Mouse (Mus musculus): ENCODE results near the gene Scn2a. TPM values are rescaled to one million over a fixed set of nuclear protein-coding genes. Genes with fewer than 3 reads are reported as not detected.

The Scn2a gene
- total and polyA plus RNA-seq, 3 experiments, result 0.59 to 4.8 (median 2.3) TPM

DNA sequence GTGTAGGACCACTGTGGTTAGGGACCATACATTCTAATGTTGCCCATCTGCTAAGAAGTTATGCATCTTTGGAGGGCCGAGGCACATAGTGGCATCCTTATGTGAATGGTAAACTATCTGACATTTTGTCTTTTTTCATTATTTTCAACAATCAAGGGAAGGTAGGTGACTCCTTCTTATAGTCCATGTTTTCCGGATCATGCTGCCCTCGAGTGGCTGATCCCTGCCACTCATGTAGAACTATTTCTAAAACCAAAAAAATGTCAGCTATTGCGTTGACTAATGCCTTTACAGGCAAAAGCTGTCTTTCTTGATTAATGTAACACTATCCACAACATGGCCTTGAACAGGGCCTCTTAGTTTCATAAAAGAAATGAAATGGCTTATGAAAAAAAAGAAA, 59.0 kb downstream of the Scn2a start:
- in situ Hi-C loops (cut with MboI; ENCODE audit: low pct_ligation_motif_present, low pct_unique_long_range_greater_than_20kb, low sequenced_read_pairs), result no loop called here
- Histone ChIP-seq H3K9ac (ENCODE audit: insufficient read depth, low read depth) (no peak overlapping the region), H3K4me3 (replicated peaks in 1 of 3; ENCODE audit: low read depth in 2 of 3, low read length in 2 of 3, poor library complexity in 1 of 3) (no peak overlapping the region), H3K79me2 (replicated peaks; ENCODE audit: control insufficient read depth, extremely low read depth, insufficient read depth, poor library complexity, severe bottlenecking) (no peaks in the 10 kb centered on the region), H3K36me3 (replicated peaks in 1 of 2; ENCODE audit: control insufficient read depth in 1 of 2, insufficient read depth in 1 of 2, low read length in 1 of 2) (no peaks in the 10 kb centered on the region), H3K27me3 (replicated peaks) (no peaks in the 10 kb centered on the region), H3K9me3 (replicated peaks; ENCODE audit: low read length) (no peaks in the 10 kb centered on the region), H3K27ac (ENCODE audit: insufficient read depth, low read depth) (no peak overlapping the region), H3K4me1 (ENCODE audit: control insufficient read depth in 1 of 2, insufficient read depth in 2 of 2) (no peaks in the 10 kb centered on the region), H3K4me2 (ENCODE audit: insufficient read depth, low read depth, poor library complexity, severe bottlenecking) (no peak overlapping the region)
- dilution Hi-C loops (cut with MboI; ENCODE audit: extremely low pct_ligation_motif_present, extremely low pct_unique_long_range_greater_than_20kb, low sequenced_read_pairs), result no loop called here
- TF ChIP-seq JUND (conservative IDR thresholded peaks at IDR 0.05; ENCODE audit: low read depth, low read length) (no peak), NRF1 (IDR thresholded peaks at IDR 0.05; ENCODE audit: low read depth, low read length) (no peak), RCOR1 (conservative IDR thresholded peaks at IDR 0.05; ENCODE audit: low read depth, low read length) (no peak), ZC3H11A (IDR thresholded peaks at IDR 0.05; ENCODE audit: low read depth, low read length) (no peak), POLR2AphosphoS2 (IDR thresholded peaks at IDR 0.05; ENCODE audit: low read depth, low read length) (no peak), CTCF (conservative IDR thresholded peaks at IDR 0.05 in 1 of 2, IDR thresholded peaks at IDR 0.05 in 1 of 2; ENCODE audit: low read depth in 2 of 2, low read length in 2 of 2) (no peak), E2F4 (IDR thresholded peaks at IDR 0.05; ENCODE audit: insufficient replicate concordance, low read depth, low read length) (no peak), POLR2A (IDR thresholded peaks at IDR 0.05; ENCODE audit: low read depth, low read length) (no peak), ELF1 (IDR thresholded peaks at IDR 0.05; ENCODE audit: low read depth, low read length) (no peak), BHLHE40 (IDR thresholded peaks at IDR 0.05; ENCODE audit: low read depth, low read length) (no peak), NELFE (IDR thresholded peaks at IDR 0.05; ENCODE audit: low read depth, low read length) (no peak), UBTF (IDR thresholded peaks at IDR 0.05; ENCODE audit: low read depth, low read length) (no peak), EP300 (IDR thresholded peaks at IDR 0.05; ENCODE audit: low read length) (no peak), TBP (conservative IDR thresholded peaks at IDR 0.05; ENCODE audit: low read depth, low read length) (no peak), USF2 (conservative IDR thresholded peaks at IDR 0.05; ENCODE audit: low read depth, low read length) (no peak), RAD21 (IDR thresholded peaks at IDR 0.05; ENCODE audit: low read depth, low read length) (no peak)
- DNase-seq (ENCODE audit: extremely low read depth), result no peak

DNA sequence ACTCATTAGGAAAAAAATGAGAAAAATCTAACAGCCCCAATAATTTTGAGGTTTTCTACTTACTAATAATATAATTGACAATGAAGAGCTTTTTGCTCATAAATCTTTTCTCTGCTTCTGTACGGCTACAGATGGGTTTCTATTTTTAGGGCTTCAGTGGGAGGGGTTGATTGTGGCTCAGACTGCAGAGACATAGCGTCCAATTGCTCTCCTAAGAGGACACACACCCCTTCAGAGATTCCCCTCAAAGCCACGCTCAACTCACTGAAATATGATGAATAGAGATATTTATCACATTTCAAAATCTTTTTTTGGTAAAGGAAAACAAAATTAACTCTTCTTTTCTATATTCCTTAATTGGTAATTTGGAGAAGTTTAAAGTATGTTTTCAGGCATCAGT, 64.6 kb downstream of the Scn2a start:
- no peak overlapping the region for H3K4me2 ChIP-seq (ENCODE audit: insufficient read depth, low read depth, poor library complexity, severe bottlenecking)
- H3K9me3 ChIP-seq (replicated peaks; ENCODE audit: low read length), result no peaks in the 10 kb centered on the region
- H3K27me3 ChIP-seq (replicated peaks), result no peaks in the 10 kb centered on the region
- no peak overlapping the region for H3K9ac ChIP-seq (ENCODE audit: insufficient read depth, low read depth)
- no peaks in the 10 kb centered on the region for H3K36me3 ChIP-seq (replicated peaks in 1 of 2; ENCODE audit: control insufficient read depth in 1 of 2, insufficient read depth in 1 of 2, low read length in 1 of 2)
- dilution Hi-C loops (cut with MboI; ENCODE audit: extremely low pct_ligation_motif_present, extremely low pct_unique_long_range_greater_than_20kb, low sequenced_read_pairs) (no loop called here), in situ Hi-C loops (cut with MboI; ENCODE audit: low pct_ligation_motif_present, low pct_unique_long_range_greater_than_20kb, low sequenced_read_pairs) (no loop called here)
- TF ChIP-seq EP300 (IDR thresholded peaks at IDR 0.05; ENCODE audit: low read length) (no peak), ZMIZ1 (IDR thresholded peaks at IDR 0.05; ENCODE audit: low read depth, low read length) (no peak), NRF1 (IDR thresholded peaks at IDR 0.05; ENCODE audit: low read depth, low read length) (no peak), USF1 (IDR thresholded peaks at IDR 0.05; ENCODE audit: low read depth, low read length) (no peak), UBTF (IDR thresholded peaks at IDR 0.05; ENCODE audit: low read depth, low read length) (no peak), SIN3A (IDR thresholded peaks at IDR 0.05; ENCODE audit: low read length) (no peak), HCFC1 (IDR thresholded peaks at IDR 0.05; ENCODE audit: low read depth, low read length) (no peak), MAX (IDR thresholded peaks at IDR 0.05; ENCODE audit: low read length) (no peak), BHLHE40 (IDR thresholded peaks at IDR 0.05; ENCODE audit: low read depth, low read length) (no peak), USF2 (conservative IDR thresholded peaks at IDR 0.05; ENCODE audit: low read depth, low read length) (no peak), MAZ (IDR thresholded peaks at IDR 0.05; ENCODE audit: low read depth, low read length) (no peak), POLR2A (IDR thresholded peaks at IDR 0.05; ENCODE audit: low read depth, low read length) (no peak), JUN (IDR thresholded peaks at IDR 0.05; ENCODE audit: insufficient read depth, low read depth, low read length) (no peak), RCOR1 (conservative IDR thresholded peaks at IDR 0.05; ENCODE audit: low read depth, low read length) (no peak), PAX5 (IDR thresholded peaks at IDR 0.05; ENCODE audit: low read length) (no peak), TBP (conservative IDR thresholded peaks at IDR 0.05; ENCODE audit: low read depth, low read length) (no peak), MEF2A (IDR thresholded peaks at IDR 0.05; ENCODE audit: borderline replicate concordance, low read depth, low read length) (no peak), MXI1 (IDR thresholded peaks at IDR 0.05; ENCODE audit: low read depth, low read length) (no peak), E2F4 (IDR thresholded peaks at IDR 0.05; ENCODE audit: insufficient replicate concordance, low read depth, low read length) (no peak), TCF12 (IDR thresholded peaks at IDR 0.05; ENCODE audit: low read depth, low read length) (no peak)
- no peak overlapping the region for H3K4me3 ChIP-seq (replicated peaks in 1 of 3; ENCODE audit: low read depth in 2 of 3, low read length in 2 of 3, poor library complexity in 1 of 3)
- H3K4me1 ChIP-seq (ENCODE audit: control insufficient read depth in 1 of 2, insufficient read depth in 2 of 2), result no peaks in the 10 kb centered on the region
- H3K79me2 ChIP-seq (replicated peaks; ENCODE audit: control insufficient read depth, extremely low read depth, insufficient read depth, poor library complexity, severe bottlenecking), result no peaks in the 10 kb centered on the region
- H3K27ac ChIP-seq (ENCODE audit: insufficient read depth, low read depth), result no peak overlapping the region
- DNase-seq (ENCODE audit: extremely low read depth), result no peak
